Mouse (Mus musculus): Measurements from ENCODE around the gene Lhx6.
"Not testable (repeated sequence)": the region's sequence is repeated elsewhere in the genome, so short reads cannot be mapped to it uniquely, and the experiment has no call there.

Lhx6 gene

DNA sequence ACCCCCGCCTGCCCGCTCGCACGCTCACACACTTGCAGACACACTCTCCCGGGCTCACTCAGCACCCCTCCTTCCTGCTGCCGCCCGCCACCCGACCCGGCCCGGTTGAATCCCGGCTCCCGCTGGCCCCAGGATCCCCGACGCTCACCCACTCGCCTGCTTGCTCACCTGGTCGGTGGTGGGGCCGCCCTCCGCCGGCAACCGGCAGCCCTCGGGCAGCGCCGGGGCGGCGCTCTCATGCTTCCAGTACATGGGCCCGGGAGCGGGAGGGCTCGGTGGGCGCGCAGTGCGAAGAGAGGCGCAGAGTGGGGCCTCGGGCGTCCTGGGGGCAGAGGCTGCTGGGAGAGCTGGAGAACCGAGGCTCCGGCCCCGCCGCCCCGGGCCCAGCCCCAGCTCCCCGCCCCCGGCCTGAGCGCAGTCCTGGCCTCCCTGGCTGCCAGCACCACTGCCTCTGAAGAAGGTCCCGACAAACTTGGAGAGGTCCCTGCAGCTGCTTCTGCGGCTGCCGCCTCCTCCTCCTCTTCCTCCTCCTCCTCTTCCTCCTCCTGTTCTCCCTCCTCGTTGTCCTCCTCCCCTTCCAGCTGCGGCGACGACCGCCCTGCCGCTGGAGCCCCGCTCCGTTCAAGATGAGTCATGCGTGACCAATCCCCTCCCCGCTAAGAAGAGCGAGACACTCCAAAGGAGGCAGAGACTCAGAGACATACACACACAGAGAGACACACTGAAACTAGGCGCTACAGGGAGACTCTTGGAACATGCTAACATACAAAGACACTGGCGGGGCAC is at the start of gene Lhx6:
Gene Lhx6 (minus strand): TSS at position 453 of the 786 bp plus-strand sequence.
- no peak for DNase-seq

DNA sequence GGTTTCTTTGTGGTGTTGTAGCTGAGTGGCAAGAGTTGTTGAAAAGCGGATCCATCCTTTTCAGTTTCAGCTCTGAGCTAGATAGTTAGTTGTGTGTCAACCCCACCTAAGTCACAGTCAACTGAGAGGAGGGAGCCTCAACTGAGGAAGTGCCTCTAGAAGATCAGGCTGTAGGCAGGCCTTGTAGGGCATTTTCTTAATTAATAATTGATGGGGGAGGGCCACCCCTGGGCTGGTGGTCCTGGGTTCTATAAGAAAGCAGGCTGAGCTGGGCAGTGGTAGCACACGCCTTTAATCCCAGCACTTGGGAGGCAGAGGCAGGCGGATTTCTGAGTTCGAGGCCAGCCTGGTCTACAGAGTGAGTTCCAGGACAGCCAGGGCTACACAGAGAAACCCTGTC is 47.2 kb upstream of the Lhx6 start:
- not testable (repeated sequence) for DNase-seq

DNA sequence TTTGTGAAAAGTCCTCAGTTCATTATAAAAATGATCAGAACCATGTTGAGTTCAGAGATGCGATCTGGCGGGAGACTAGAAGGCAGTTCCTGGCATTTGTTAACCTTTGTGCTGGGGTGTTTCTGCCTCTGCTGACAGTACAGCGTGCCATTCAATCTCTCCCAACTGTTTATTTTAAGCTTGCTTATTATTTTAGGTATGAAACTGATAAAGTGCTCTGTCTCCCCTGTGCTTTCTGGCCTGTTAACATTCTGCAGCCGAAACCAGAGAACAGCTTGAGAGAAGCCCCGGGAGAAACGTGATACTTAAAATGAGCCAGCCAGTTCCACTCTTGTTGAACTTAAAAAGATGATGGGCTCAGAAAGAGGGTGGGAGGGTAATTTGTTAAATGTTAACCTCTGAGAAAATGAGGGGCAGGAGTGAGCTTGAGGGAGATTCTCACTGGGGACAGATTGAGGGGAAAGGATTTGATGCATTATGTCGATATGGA is 43.7 kb upstream of the Lhx6 start:
- no peak for DNase-seq

DNA sequence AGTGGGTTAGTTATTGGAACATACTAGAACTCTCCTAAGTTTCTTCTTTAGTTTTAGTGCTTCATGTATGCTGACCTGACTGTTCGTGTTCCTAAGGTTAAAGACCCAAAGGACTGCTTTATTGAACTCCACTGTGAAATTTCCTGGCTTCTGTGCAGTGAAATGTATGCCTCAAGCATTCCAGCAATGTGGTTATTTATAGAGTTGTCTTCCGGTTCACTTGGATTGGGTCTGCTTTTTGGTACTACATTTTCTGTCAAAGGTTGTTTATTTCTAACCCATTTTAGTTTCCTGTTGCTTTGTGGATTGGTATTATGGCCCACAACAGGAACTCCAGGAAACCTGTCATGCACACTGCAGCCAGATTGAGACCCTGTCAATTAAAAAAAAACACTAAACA is 33.9 kb upstream of the Lhx6 start:
- DNase-seq, result no peak

DNA sequence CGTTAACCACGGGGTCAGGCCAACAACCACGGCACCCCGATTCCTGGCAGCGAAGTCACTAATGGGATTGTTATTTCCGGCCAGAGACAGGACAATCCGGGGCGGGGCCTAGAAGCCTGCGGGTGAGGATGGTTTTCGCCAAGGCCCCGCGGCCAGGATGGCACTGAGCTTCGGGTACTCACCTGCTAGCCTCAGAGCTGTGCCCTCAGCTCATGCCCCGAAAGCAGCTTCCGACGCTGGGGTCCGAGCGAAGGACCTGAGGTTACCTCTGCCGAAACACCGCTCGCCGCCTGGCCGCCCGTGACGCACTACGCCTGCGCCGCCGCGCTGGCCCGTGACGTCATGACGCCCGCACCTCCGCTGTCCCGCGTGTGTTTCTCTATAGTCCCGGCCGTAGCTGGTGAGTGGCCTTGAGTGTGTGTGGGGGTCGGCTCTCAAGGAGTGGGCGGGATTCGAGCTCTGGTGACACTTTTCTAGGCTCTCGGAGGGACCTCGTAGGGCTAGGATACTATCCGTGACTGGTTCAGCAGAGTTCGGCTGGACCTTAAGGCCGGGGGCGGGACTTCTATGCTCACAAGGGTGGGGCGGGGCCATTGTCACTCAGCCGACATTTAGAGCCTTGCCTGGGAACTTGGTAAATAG is 31.2 kb upstream of the Lhx6 start, which contains the start of the genes Mrrf and Rbm18:
Gene Mrrf (plus strand): TSS at position 90 of the 642 bp plus-strand sequence.
Gene Rbm18 (minus strand): TSS at position 474 of the 642 bp plus-strand sequence.
- peak; percentile 92 for DNase-seq

DNA sequence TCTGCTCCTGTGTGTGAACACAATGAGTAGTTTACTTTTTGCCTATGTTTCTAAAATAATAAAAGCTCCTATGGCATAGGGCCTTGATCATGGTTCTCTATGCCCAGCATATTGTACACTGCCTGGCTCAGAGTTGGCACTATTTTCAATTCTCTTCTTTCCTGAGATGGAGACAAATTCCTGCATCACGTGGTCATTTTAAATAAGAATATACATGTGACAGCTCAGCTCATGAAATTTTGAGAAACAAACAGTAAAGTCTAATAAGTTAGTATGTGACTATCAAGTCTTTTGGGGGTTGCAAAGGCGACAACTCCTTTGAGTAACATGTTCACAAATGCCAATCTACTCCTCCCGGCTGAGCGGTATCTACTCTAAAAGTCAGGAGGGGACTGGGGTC is 30.7 kb upstream of the Lhx6 start:
- DNase-seq, result no peak

DNA sequence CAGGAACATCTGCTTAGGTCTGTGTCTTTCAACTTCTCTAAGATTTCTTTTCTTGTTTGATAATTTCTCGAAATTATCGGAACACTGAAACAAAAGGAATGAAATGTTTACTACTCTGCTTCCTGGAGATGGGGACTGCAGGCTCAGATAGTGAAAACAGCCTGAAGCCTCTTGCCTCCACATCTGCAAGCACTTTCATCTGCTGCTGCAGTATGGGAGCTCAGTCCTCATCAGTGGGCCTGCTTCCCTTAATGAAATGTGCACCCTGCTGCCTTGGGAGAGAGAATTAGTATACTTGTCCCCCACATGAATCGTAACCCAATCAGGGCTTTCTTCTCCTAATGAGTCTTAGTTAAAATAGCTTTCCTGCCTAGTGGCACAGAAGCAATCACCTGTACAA is 23.8 kb upstream of the Lhx6 start:
- no peak for DNase-seq

DNA sequence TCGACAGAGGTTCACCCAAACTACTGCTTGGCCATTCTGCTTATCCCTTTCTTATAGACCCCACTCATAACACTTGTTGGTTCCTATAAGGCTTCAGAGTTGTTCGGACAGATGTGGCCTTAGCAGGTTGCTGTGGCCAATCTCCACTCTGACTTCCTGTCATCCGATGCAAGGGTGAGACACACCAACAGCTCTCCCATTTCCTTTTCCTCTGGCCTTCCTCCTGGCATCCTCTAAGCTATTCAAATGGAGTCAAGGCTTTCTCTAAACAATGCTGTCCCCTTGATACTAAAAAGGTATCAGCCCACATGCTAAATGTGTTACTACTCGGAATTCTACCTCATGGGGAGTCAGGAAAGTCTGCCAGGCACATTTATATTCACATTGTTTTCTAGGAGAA is 22.8 kb upstream of the Lhx6 start:
- no peak for DNase-seq

DNA sequence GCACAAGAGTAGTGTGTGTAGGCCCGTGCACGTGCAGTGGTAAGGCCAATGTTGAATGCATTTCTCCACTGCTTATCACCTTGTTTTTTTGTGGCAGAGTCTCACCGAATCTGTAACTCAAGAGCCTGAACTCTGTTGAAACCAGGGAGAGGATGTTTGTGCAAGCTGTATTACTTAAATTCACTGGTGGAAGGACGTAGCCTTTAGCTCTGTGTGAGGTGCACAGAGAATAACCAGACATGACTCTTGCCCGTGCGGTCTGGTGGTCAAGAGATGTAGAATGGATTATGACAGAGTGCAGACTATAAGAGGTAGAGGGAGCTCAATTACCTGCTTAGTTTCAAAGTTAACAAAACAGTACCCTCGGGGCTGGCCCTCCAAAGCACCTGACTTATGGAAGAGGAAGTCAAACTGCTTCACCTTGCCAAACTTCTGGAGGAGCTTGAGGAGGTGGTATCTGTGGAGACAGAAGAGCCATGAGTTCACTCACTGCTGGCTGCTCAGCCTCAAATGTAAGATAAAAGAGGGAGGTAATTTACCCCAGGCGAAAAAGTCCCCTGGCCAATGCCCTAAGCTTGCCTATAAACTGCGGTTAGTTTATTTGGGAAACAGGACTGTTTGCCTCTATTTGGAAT is 21.7 kb upstream of the Lhx6 start:
- DNase-seq, result no peak

DNA sequence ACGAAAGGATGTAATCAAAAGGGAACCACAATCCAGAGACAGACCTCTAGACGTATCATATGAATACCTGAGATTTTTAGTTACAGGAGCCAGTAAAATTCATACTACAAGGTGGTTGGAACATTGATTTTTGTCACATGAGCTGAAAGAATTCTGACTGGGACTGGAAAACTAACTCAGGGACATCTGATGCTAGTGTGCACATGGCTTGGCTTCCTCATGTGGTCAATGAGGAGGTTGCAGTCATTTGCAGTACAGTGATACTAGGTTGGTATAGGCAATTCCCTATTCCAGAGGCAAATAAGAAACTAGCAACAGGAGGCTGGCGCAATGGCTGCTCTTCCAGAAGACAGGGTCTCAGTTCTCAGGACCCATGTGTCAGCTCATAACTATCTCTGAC is 7.4 kb upstream of the Lhx6 start:
- DNase-seq, result no peak

DNA sequence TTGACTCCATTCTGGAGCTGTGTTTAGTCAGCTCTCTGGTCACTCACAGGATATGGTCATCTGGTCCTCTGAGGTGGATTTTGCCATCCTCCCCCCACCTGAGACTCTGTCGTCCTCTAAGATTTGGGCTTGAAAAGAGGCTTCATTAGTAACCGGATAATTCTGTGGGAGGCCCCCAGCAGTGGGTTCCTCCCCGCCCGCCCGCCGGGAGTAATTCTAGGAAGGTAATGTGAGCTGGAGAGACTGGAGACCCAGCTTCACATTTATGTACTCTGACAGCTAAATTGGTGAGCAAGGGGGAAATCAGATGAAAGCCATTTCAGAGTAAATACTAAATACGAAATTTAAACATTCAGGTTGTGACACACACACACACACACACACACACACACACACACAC is 3.4 kb upstream of the Lhx6 start:
- no peak for DNase-seq

DNA sequence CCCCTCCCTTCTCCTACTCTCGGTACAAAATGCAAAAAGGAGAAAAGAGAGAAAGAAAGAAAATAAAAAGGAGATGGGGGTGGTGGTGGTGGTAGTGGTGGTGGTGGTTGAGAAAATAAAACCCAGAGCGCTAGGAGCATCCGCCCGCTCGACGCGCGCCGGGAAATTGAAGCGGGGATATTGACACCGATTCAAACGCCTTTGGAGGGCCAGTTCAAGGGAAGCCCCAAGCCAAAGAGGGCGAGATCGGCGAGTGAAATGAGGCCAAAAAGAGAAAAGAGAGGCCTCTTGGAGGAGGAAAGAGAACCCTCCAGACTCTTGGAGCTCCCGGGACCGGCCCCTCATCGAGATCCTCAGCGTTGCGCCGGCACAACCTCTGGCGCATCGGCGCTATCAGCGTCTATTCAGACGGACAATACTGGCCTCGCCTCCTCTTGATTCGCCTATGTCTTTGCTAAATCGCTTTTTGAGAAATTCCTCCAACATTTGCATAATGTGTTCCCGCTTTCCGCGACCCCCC is 712 bp downstream of the Lhx6 start:
- no peak for DNase-seq

DNA sequence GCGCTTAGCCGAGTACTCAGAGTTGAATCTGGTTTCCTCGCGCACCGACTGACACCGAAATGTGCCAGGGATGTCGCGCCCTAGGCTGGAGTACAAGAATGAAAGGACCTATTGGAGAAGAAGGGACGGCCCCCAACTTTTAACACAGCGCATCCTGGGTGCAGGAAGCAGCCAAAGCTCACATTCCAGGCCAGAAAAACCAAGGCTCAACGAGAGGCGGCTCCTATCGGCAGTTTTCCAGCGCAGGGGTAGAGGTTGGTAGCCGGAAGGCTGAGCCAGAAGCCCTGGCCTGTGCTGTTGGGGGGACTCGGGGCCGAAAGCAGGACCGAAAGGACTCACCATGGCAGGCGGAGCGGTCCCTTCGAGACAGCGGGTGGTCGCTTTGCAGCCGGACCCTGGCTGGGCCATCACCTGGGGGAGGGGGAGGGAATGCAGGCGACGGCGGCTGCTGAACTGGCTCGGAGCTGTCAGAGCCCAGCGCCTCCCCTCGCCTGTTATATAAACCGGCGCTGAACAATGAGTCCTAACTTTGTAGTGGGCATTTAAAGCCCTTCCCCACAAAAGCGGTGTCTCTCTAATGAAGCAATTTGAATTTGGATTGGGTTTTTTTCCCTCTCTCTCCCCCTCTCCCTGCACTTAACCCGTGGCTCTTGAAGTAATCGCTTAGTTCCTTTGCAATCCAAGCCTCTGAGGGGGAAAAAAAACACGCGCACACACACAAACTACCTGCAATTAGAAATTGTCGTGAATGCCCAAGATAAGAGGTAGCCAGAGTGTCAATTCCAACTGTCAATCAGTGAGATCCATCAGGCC is 1.4 kb downstream of the Lhx6 start:
- DNase-seq, result no peak

DNA sequence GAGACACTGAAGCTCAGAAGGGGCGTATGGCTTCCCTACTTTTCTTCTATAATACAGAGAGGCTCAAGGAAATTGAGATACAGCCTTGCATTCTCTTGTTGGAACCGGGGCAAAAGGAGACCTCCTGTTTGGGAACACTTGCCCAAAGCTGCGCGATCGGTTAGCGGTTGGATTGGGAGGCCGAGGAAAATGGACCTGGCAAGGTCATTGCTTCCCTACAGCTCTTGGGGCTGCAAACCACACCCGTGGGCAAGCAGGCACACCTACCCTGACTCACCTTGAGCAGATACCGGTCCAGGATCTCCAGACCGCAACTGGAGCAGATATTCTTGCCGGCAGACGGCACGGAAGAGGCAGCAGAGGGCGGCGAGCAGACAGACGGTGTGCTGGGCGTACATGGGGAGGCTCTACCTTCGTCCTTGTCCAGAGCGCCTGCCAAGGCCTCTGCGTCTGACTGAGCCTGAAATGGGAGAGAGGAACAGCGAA is 2.1 kb downstream of the Lhx6 start:
- DNase-seq, result no peak

DNA sequence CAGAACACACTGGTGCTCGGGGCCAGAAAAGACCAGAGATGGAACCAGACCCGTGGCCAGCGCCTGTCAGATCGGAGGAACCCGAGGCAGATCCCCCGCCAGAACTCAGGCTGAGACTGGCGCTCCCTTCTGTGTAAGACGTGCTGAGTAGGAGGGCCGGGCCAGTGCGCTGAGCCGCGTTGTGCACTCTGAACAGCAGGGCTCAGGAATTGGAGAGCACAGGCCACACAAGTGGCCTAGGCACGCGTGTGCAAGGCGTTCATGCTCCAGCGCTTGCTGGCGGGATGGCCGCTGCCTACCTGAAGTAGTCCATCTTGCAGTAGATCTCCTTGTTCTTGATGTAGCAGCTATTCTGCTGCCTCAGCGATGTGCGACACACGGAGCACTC is 2.7 kb downstream of the Lhx6 start:
- no peak for DNase-seq

DNA sequence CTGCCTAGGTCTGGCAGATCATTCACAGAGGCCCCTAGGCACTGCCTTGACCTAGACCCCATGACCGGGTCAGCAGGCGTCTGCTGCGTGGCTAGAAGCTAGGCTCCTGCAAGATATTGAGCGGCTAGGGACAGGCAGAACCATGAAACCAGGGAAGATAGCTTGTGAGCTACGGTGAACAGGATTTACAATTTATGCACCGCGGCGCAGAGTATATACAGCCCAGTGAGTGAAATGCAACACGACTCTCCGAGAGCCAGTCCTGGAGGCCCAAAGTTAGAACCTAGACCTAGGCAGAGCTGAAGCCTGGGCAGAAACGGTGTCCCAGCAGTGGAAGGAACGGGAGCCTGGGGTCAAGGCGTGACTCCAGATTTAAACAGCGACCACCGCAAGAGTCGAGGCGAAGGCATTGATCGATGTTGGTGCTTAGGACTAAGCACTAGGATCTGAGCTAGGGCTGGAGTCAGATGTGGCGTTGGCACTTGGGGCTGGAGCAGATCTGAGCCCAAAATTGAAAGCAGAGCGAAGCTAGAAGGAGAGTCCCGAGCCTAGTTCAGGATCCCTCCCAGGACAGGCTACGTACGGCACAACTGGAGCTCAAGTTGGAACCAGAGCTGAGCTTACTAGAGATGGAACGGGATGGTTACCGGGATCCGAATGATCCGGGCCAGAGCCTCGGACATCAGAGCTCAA is 3.2 kb downstream of the Lhx6 start:
- DNase-seq, result no peak

DNA sequence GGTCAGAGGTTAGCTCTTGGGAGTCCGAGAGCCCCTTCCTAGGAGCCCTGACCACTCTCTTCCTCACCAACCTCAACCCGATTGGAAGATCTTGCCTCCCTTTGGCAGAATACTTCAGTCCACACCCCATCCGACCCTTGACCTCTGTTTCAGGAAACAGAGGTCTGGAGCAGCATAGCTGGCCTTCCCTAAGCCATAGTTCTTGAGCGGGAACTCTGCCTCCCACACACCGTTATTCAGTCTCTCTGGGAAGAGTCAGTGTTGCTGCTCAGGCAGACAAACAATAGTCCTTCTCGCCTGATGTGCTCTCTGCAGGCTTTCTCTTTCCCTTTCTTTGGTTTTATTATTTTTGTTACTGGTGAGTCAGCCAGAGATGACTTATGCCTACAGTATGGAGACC is 5.5 kb downstream of the Lhx6 start:
- no peak for DNase-seq

DNA sequence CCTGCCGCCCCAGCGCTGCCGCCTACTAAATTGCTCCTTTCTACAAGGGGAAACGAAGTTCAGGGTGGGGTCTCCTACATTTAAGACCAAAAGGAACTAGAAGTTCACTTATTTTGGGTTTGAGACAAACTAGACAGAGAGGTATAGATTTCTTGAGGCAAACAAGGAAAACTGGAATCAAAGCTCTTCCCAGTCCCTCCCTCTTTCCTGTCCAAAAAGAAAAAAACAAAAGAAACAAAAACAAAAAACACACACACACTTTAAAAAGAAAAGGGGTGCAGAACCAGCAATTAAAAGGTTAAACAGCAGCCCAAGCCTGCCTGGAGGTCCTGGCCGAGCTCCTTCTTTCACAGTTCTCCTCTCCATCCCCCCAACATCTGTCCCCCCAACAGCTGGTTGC is 7.2 kb downstream of the Lhx6 start:
- no peak for DNase-seq

DNA sequence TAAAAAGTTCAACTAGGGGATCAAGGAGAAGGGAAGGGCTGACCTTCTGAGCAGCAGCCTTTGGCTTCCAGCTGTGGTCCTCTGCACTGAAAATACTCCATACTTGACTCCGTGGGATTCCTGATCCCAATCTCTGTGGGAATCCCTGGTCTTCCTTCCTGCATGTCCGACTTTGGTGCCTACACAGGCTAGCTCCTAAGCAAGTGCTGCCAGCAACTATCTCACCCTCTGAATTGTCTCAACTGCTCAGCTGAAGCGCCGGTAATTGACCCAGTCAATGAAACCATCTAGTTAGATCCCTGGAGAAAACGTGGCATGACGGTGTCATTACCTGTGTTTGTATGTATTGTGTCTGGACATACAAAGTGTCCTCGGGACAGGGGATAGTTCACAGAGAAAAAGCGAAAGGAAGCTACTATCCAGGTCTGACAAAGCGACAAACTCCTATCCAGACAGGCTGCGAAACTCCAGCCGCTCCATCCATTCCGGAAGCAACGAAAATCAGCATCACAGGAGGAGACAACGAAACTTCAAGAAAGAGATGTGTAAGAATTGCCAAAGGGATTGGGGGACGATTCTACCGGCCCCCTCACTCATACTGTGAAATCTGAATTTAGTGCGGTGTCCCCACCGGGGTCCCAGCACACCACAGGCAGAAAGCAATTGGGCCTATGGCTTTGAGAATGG is 7.9 kb downstream of the Lhx6 start:
- DNase-seq, result no peak

DNA sequence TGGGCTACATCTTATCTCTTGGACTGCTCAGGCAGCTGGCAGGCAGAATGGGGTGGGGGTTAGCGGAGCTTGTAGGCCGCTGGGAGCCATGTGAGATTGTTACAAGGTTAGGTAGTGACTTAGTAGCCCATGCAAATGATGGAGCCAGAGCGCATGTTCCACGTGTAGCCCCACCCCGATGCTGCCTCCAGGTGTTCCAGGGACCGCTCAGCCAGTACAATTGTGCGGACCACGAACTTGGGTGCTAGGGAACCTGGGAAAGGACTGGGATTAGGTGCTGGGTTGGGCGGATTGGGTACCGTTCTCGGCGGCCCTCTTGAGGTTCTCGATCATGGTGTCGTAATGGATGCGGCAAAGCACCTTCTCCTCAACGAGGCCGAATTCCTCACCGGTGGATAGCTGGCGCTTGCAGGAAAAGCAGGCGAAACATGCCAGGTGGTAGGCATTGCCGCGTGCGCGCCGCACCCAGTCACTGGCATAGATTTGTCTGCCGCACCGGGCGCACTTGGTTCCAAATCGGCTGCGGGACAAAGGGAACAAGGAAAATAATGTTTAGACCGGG is 11.2 kb downstream of the Lhx6 start:
- DNase-seq, result no peak

DNA sequence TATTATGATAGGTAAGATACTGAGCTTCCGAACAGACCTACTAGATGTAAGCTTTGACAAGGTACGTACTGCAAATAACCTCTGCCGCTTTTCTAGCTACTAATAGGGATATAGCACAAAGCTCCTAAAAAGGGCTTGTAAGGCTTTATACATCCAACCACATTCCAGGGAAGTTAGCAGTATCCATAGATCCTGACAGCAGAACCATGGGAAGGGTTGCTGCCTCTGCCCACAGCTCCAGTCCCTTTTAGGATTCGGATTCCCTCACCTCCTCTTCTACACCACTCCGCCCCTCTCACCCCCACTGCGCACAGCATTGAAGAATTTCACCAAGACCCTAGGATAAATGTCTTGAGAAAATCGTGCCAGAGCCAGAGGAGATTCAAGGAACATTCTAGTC is 11.9 kb downstream of the Lhx6 start:
- DNase-seq, result no peak

Measured in thymus, postnatal 25 days (tissue).